Mouse (Mus musculus): ENCODE measurements at regions not wholly inside any gene's neighbourhood (a gene's known extent, or its start where the extent isn't known, plus 50 kb on each side); places are given as distances from the start of the nearest gene placed in this dataset.

DNA sequence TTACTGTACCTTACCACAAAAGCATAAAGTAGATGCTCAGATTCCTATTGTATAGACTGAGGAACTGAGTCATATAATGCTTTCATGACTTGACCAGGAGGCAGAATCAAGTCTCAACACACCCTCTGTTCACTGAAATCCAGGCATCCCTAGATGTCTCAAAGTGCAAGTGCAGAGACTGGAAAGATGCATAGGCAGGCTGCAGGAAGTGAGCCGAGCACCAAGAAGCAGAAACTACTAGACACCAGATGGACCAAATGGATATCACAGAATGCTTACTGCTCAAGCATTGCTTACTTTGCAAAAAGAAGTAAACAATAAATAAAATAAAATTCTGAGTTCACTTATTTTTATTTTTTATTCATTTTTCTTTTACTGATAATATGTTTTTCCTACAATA is 143.0 kb upstream of the Cpeb2 start:
- DNase-seq (ENCODE audit: low spot score) = peak; percentile 1

DNA sequence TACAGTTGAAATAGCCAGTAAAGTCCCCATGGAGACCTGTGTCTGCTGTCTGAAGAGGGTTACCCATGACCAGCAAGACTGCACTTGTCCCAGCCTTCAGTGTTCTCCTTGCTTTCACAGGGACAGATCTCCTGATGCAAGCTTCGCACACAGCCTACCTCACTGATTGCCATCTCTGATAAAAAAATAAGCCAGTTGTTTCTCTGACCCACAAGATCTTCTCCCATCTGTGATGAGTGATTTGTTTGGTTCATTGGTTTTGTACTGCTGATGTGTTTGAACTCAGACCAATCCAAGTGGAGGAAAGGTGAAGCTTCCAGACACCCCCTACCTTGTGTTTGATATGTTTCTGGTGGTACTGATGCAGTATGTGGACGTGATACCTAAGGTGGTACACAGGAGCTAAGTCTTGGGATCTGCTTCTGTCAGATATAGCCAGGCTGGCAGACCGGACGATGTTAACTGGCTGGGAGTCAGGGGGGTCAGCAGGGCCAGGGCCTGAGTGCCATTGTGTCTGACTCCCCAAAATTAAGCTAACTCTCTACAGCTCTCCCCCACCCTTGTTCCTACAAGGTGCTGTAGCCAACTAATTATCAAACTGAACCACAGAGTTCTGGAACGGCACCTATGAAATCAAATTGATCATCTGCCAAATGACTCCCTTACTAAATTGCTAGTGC is 139.2 kb upstream of the Cpeb2 start:
- no peak for DNase-seq (ENCODE audit: low spot score)

DNA sequence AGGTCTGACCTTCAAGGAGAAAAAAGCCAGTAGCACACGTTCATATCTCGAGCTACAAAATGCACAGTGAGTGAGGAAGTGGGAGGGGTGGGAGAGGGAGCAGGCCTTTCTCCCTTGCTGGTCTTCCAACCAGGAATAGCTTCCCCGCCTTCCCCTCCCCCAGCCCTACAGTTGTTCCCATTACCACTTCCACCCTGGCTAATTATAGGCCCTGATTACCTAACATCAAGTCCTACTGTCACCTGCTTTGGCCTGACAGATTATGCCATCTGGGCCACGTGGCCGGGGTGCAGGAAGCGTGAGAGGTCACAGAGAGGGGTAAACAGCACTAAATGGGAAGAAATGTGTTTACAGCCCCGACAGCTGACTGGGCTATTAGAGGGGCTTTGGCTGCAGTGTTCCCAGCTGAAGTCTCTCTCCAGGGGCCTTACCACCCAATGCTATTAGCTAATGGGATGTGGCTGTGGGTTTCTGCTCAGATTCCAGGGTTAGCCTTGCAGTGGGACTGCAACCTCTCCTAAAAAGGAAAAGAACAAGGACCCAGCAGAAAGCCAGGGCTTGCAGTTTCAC is 138.6 kb upstream of the Cpeb2 start:
- no peak for DNase-seq (ENCODE audit: low spot score)

DNA sequence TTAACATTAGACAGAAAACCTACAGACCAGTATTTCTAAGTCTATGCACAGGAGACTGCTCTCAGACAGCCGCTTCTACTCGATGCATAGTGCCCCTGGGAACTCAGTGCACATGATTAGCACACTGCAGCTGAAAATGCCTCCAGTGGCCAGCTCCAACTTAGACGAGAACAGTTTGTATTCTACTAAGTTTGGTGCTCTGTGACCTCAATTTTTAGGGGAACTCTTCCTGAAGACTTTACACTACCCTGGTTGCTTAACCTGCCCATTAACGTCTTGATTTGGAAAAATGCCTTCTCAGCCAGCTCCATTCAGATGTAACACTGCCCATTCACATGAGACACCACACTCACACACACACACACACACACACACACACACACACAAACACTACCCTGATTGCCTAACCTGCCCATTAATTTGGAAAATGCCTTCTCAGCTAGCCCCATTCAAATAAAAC is 130.9 kb upstream of the Cpeb2 start:
- DNase-seq (ENCODE audit: low spot score) = no peak

DNA sequence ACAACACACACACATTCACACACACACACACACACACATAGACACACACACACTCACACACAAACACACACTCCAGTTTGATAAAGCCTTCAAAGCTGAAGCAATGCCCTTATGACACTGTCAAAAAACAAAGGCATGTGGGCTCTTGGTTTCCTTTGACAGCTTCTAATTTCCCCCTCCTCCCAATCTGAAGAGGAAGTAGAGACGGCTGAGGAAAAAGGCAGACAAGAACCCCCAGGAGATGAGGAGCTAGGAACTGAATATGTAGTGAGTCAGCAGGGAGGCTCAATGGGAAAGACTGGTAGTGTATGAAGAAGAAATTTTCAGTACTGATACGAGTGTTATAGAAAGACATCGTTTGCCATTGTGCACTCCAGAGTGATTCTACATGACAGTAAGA is 130.4 kb upstream of the Cpeb2 start:
- no peak for DNase-seq (ENCODE audit: low spot score)

DNA sequence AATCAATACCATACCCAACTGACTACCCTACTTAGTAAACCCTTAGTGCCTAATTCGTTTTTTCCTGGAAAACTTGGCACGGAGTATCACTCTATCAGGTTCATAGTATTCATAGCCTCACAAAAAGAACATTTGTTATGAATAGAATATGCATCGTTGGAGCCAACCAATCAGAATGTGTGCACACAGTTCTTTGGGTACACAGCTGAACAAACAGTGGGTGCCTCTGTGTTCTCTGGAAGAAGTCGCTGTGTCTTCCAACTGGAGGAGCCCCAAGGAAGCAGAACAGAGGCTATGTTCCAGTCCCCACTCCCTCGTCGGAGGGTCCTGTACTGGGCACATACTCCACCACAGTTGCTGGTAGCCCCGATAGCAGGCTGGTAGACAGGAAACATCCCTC is 129.2 kb upstream of the Cpeb2 start:
- no peak for DNase-seq (ENCODE audit: low spot score)

DNA sequence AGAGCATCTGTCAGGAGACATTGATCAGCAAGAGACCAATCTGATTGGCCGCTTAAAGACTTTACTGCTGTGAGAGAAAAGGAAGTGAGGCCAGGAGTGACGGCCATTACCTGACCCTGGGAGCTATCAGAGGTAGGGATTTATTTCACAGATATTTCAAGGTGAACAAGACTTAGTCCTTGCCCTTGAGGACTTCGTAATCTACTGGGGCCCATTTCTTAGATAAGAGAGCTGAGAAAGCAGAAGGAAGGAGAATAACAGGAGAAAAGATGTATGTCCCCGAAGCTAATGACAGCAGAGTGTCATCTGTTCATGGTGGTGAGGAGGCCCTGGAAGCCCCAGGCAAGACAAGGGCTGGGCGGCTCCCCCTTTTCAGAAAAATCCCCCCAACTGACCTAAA is 127.4 kb upstream of the Cpeb2 start:
- DNase-seq (ENCODE audit: low spot score) = no peak

DNA sequence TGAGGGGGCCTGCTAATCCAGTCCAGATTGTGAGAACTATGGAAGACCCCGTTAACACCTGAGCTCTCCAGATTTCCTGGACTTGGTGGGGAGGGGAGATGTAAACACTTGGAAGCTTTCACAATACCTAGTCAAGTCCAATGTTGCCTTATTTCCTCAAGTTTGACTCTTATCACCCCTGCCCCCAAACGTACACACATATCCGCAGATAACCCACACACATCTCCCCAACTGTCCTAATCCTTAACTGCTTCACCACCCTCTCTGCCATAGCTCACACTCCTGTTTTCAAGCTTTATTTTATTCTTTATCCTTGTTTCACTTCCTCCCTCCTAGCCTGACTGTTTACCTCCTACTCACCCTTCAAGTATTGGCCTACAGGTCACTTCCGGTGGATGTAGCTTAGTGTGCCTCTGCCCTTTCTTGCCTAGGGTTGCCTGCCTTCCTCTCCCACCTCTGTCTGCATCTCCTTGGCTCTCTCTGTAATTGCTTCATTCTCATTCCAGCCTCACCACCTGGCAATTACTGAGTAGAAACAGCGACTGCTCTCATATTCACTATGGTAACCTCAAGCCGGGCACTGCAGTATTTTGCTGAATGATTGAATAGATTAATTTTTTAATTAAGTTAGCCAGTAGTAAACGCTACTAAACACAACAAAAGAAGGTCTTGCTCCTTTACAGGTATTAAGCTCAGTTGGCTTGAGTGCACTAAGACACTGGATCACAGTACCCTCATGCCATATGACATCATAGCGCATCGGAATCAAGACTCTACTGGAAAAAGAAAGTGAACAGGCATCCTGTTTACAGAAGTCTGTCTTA is 125.3 kb upstream of the Cpeb2 start:
- DNase-seq (ENCODE audit: low spot score) = no peak

DNA sequence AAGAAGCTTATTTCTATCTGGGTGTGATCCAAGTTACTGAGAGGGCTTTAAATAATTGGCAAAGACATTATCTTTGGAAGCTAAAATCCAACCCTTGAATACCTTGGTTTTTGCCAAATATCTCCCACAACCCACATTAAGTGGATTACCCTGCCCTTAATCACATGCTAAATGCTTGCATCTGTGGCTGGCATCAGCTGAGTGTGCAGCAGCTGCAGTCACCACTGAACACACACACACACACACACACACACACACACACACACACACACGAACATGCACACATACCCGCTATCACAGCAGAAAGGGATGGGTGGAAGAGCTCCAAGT is 124.7 kb upstream of the Cpeb2 start:
- DNase-seq (ENCODE audit: low spot score) = no peak

DNA sequence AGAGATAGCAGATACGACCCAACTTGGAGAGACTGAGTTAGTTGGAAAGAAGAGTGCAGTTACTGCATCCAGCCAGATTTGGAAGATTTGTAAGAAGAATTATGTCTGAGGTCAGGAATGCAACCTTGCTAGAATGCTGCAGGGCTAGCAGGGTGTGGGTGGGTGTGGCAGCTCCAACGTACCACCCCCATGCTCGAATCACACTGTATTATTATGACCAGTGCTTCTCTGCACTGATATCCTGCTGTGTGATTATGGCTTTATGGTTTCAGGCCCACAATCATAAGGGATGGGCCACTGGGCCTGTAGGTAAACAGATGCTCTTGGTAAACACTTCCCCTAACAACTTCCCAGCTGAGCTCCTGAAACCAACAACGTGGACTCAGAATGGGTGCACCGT is 122.8 kb upstream of the Cpeb2 start:
- no peak for DNase-seq (ENCODE audit: low spot score)

DNA sequence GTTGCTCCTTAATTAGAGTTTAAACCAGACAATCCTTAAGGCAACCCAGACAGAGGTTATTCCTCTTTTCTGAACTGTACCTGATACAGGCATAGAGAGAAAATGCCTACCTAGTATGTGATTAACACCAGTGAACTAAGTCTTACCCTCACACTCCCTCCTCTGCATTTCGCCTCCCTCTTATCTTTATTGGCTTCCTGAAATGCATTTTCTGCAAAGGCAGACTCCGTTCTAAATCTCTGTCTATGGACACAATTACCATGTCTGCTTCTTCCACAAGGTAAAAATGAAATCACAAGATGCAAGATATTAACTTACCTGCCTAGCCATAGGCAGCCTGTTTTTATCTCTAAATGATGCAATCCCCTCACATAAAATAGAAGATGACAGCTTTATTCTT is 121.2 kb upstream of the Cpeb2 start:
- no peak for DNase-seq (ENCODE audit: low spot score)

DNA sequence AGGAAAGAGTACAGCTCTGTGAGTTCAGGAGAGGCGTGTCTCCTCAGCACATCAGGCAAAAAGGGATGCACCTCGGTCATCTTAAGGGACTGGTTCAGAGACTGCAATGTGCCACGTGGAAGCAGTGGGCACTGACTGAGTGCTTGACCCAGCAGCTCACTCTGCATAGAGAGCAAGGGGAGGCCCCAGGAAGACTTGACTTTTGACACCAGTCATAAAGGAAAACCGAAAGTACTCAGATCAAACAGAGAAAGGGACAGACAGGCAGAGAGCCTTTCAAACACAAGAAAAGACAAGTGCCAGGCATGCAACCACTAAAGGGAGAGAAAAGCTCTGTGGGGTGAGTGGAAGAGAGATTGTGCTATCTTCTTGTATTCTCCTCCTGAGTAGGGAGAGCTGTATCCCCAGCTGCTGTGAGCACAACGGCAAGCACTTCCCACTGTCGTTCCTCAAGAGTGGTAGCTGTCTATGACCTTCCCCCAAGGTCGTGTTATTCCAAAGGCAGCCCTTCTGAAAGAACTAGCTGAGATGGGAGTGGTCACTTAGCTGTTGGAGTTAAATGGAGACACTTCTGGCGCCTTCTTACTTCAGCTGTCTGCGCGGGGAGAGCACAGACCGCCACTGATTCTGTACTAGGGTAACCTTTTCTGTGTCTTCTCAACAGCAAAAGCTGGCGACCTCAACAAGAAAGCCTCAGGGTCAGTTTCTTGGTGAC is 119.4 kb upstream of the Cpeb2 start:
- no peak for DNase-seq (ENCODE audit: low spot score)

DNA sequence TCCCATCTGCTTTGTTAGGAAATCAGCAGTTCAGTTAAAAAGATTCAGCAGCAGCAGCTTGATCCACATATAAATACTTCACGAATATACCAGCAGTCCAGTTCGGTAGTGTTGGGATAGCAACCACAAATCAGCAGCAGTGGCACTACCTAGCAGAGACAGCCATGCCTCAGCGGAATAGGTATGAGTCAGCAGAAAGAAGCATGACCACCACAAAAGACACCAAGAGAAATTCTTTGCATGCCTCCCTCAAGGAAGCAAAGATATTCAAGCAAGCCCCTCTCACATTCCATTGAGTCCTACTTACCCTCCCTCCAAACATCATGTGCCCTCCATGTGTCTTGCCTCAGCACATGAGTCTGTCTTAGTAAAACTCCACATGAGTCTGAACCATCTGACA is 117.5 kb upstream of the Cpeb2 start:
- no peak for DNase-seq (ENCODE audit: low spot score)

DNA sequence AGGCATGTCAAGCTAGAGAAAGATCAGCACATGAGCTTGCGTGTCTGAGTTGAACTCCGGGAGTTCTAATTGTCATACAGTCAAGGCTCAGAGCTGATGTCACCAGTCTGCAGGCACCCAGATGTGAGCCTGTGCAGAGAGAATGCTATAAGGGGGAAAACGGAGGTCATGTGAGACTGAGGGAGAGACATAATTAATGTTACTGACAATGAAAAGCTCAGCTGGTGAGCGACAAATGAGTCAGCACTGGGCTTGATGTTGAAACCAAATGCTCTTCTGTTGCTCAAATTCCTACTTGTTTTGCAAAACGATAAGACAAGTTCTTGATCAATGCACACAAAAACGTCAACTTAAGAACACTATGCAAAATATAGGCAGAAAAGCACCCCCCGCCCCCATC is 116.1 kb upstream of the Cpeb2 start:
- DNase-seq (ENCODE audit: low spot score) = no peak

DNA sequence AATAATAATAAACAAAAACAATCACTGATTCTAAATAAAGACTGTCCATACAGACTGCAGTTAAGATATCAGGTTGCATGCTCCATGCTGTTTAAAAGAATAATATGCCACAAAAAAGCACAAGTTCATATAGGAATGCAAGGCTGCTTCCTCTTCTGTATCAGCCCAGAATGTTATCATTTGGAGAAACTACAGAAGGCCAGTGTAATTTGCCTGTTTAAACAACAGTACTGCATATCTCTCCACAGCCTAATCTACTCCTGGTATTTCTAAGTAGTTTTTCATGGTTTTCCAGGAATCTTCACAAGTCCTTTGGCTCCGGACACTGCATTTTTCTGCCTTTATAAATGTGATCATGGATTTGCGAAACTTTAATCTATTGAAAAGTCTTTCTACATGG is 111.9 kb upstream of the Cpeb2 start:
- no peak for DNase-seq (ENCODE audit: low spot score)

DNA sequence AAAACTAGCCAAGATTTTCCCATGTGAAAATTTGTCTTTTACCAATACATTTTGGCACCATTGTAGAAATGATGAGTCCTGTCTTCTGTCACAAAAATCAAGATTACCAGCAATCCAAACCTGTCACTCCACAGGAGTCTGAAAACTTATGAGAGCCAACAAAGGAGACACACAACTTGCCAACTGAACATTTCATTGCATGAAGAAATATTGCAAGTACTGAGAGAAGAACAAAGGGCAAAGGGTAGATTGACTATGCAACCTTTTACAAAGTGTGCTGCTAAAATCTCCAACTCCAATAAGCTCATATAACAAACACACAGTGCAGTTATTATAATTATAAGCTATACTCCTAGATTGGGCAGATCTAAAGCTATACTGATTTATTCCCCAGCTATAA is 108.7 kb upstream of the Cpeb2 start:
- no peak for DNase-seq (ENCODE audit: low spot score)

DNA sequence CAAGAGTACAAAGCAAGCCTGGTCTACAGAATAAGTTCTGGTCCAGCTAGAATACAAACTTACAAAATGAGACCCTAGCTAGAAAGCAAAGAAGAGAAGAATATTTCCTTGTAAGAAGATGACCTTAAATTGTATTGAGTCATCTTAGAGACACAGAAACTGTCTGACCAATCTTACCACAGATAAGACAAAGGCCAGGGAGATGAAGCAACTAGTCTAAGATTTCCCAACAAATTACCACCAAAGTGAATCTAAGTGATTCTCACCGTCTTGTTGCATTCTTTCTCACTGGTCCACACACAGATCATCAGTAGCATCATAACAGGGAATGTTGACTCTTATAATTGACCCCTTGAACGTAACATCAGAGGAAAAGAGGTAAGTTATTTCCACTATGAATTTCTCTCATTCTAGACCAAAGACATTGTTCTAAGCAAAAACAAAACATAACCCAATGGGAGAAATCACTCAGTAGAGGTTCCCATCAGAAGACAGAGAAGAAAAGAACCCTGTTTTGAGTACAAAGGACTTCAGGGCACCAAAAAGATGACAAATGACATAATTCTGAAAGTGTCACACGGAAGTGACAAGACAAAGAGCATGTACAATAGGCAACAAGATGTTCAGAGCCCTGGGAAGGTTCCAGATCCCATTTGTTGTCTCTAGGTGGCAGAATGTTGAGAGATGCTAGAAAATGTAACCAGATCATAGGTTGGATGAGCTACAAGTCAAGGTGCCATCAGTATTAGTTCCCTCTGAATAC is 107.0 kb upstream of the Cpeb2 start:
- DNase-seq (ENCODE audit: low spot score) = no peak

DNA sequence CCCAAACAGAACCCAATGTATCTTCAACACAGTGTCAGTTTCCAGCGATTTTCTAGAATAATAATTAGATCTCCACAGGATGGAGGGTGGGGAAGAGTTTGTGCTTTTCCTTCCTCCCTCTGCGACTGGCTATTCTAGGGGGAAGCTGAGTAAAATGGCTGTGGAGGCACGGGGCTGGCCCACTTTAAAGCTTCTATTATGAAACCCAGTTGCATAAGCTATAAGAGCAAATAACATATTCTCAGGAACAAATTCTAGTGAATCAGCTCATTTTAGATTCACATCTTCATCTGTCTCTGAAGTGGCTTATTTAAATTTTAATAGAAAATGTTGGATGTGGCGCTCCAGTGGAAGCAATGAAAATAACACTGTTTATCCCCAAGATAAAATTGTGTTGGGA is 102.6 kb upstream of the Cpeb2 start:
- no peak for DNase-seq (ENCODE audit: low spot score)

DNA sequence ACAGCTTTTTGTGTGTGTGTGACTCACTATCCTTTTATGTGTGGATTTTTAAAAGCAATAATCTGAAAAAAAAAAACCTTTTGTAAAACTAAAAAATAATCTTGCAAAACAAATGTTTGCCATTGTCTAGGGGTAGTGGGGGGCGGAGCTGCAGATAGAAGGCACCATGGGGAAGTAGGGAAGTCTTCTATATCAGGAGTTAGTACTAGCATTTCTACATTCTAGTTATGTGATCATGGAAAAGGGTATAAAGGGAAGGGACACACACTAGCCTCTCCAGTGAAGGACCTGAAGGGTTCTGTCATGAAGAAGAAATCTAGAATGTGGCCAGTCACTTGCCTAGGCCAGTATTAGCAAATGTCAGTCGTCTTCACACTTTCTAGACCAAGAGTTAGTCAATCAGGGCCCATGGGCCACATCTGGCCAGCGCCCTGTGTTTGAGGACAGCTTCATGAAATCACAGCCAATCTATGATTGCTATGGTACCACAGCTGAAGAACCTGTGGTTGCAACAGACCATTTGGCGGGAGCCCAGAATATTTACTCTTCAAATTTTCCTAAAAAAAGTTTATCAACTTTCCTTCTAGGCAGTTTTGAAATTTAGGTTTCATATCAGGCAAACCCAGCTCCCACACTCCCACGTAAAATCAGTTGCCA is 101.9 kb upstream of the Cpeb2 start:
- DNase-seq (ENCODE audit: low spot score) = no peak

DNA sequence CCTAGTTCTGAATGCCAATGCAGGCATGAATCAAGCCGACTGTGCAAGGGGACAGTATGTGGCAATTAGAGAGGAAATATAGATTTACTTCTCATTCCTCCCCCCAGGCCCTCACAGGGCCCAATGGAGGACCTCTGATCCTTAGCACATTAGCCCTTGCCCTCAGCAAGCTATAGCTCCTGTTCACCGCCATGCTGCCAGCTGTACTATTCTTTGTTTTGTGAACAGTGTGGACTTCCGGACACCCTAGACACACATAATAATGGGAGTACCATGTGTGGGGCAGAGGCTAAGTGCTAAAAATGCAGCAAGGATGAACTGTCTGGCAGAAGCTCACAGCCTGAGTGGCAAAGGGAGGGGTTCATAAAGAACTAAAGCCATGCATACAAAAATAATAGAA is 99.3 kb upstream of the Cpeb2 start:
- DNase-seq (ENCODE audit: low spot score) = no peak

DNA sequence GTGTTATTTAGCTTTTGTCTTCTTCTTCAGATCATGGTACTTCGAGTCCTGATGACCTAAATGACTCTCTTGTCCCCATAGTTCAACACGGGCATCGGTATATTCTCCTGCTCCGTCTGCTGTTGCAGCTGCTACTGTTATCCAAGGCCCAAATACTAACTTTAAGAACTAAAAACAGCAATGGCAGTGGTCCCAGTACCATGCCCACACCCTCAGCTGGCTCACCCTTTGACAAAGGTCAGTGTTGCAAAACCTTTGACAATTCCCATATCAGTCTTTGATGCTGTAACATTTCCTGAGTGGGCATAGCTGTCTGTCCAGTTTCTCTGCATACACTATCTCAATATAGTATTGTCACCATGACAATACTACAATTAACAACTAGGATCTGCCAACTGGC is 96.8 kb upstream of the Cpeb2 start:
- DNase-seq (ENCODE audit: low spot score) = no peak

DNA sequence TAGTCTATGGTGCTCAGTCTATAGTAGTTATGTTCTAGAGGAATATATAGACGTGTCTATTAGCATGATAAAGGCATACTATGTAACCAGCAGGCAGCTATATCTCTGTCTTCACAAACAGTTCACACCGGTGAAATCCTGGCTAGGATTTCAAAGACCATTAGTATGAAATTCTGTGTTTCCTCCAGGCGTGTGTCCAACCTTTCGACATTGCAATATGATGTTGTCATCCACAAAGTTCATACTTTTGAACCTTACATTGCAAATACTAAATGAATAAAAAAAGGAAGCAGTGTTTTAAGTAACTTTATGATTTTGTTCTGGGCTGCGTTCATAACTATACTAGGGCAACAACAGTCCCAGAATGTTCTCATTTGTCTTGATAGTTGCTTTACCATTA is 95.2 kb upstream of the Cpeb2 start:
- no peak for DNase-seq (ENCODE audit: low spot score)
